Mouse (Mus musculus): ENCODE data around the gene 4833423E24Rik. TPM values are rescaled to one million over a fixed set of nuclear protein-coding genes. Genes with fewer than 3 reads are reported as not detected.
A peak's percentile ranks its signal among the peaks of the same experiment; 100 is the strongest.

The 4833423E24Rik gene
- not detected in 2 replicates for polyA plus RNA-seq (2012; rRNA removed)

DNA sequence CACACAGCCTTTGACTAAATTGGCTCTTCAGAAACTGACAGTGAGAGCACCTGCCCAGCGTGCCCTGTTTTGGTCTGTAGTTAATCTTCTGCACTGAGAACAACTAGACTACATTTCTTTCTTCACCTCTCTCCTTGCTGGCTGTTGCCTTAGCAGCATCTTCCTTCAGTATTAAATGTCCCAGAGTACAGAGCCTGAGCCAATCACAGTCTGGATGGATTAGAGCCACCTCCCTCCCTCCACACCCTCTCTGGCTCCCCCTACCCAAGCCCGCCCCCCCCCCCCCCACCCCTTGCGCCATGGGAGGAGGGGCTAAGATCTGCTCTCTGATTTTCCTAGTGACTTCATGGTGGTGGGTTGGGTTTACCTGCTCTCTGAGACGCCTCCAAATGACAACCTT lies at the start of gene 4833423E24Rik:
4833423E24Rik (minus strand) TSS at position 146 of the 400 bp plus-strand sequence.
- WGBS, result 42% methylated on average over 3 of the region's 4 CpGs
- no peak for DNase-seq (ENCODE audit: low read depth, low spot score)

GRCm38 (mm10) chr2:85561187-85561586 lies 42.4 kb upstream of the 4833423E24Rik start:
- WGBS, result 22% methylated on average over 4 of the region's 4 CpGs
- peak; percentile 27 for DNase-seq (ENCODE audit: low read depth, low spot score)

DNA sequence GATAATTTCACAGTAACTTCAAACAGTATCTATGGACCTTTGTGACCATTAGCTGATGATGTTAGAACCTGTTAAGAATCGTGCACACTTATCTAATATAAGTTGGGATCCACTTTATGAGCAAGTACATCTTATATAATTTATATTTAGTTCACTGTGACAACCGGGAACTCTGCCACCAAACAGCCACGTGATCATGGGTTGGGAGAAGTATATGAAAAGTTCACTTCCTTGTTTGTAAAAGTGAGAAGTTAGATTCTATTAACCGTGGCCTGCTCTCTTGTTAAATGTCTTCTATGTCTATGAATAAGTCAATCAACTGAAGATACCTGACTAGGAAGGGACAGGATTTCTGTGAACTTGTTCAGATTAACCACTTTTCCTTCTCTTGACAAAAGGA lies 41.4 kb upstream of the 4833423E24Rik start:
- 7% methylated on average over 4 of the region's 4 CpGs for WGBS
- peak; percentile 54 for DNase-seq (ENCODE audit: low read depth, low spot score)

GRCm38 (mm10) chr2:85554806-85555205 lies 36.0 kb upstream of the 4833423E24Rik start:
- DNase-seq (ENCODE audit: low read depth, low spot score), result no peak
- WGBS, result 51% methylated on average over 1 of the region's 1 CpGs

- WGBS, result 22% methylated on average over 1 of the region's 1 CpGs
- peak; percentile 70 for DNase-seq (ENCODE audit: low read depth, low spot score)
Measured at GRCm38 (mm10) chr2:85533934-85534333, 15.1 kb upstream of the 4833423E24Rik start.

GRCm38 (mm10) chr2:85532082-85532778 lies 13.4 kb upstream of the 4833423E24Rik start:
- WGBS, result 19% methylated on average over 2 of the region's 2 CpGs
- DNase-seq (ENCODE audit: low read depth, low spot score), result peak; percentile 19

DNA sequence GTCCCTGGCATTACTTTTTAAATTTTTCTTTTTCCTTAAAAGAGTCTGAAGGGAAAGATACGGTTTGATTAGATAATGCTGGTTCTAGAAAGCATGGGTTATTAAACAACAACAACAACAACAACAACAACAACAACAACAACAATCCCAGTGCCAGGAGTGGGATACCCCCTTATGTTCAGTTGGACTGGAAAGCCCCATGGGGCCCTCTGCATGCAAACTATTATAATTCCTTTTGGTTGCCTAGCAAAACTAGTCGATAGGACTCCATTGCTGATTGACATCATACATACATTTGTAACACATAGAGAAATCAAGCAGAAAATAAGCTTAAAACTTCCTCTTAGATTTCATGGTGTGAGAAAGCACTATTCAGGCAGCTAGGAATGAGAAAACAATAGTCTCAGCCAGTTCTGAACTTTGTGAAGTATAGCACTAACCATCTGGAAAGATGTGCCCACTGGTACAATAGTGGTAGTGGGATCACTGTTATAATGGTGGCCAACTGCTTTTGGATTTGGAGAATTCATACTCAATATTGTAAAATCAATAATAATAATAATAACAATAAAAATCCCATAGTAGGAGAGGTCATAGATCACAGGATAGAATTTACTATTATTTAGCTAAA lies 4.2 kb upstream of the 4833423E24Rik start:
- WGBS, result 97% methylated on average over 2 of the region's 2 CpGs
- no peak for DNase-seq (ENCODE audit: low read depth, low spot score)

DNA sequence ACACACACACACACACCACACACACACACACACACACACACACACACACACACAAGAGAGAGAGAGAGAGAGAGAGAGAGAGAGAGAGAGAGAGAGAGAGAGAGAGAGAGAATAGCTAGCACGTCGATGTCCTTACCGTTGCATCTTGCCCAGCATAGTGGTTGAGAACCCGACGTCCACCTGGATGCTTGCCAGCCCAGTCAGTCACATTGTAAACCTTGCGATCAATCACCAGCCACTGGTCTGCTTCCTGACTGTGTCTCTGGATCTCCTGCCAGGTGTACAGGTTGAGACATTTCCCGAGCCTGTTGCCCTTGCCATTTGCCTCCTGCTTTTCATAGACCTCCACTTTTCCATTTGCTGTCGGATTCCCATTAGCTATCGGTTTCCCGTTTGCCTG lies 532 bp downstream of the 4833423E24Rik start:
- WGBS, result 62% methylated on average over 10 of the region's 10 CpGs
- DNase-seq (ENCODE audit: low read depth, low spot score), result no peak

DNA sequence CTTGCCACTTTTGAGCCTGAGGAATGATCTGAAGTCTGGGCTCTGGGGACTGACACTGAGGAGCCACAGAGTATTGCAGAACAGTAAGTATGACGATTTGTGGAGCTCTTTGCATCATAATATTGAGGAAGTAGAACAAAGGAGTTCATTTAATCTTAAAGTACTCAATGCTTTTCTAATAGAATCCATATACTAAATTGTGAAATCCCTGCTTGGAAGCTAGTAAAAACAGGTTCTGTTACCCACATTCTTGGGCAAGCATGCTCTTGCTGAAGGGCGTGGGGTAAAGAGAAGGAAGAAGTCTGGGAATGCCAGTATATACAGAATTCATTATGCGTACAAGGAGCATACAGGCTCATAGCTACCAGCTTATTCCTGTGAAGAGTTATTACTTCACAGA lies 8.4 kb downstream of the 4833423E24Rik start:
- 59% methylated on average over 3 of the region's 3 CpGs for WGBS
- no peak for DNase-seq (ENCODE audit: low read depth, low spot score)

DNA sequence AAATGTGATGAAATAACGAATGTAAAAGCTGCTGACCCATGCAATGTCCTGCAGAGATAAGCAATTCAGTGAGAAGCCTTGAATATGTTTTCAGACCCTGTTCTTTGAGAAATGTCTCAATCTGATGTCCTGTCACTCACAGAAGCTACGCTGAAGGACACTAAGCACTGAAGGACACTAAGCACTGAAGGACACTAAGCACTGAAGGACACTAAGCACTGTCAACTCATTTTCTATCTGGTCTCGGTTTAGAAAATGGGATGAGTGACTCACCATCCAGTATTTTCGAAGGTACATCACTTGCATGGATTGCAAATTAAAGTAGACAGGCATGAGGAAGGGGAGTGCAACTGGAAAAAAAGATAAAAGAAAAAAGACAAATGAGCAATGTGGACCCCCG lies 28.4 kb downstream of the 4833423E24Rik start:
- no peak for DNase-seq (ENCODE audit: low read depth, low spot score)
- WGBS, result 79% methylated on average over 5 of the region's 5 CpGs

DNA sequence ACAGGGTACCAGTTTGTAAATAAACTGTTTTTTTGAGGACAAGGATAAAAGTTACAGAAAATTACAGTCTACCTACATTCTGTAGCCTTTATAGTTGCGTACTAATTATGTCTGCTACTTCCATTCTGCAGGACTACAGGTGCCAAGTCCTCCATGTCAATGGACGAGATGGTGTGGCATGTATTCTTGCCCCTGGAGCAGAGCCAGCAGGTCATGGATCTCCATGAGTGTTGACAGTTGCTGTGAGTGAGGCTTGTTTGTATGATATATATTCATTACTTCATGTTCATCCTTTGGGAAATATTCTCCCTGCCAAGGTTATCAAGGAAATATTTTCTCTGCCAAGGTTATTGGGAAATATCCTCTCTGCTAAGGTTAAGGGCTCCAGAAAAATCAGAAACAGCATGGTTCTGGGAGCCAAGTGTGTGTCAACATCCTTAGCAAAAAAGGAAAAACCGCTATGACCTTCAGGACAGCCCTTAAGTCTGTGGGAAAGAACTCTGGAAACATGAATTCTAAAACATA lies 52.0 kb downstream of the 4833423E24Rik start:
- no peak for DNase-seq (ENCODE audit: low read depth, low spot score)
- WGBS, result 72% methylated on average over 3 of the region's 3 CpGs

DNA sequence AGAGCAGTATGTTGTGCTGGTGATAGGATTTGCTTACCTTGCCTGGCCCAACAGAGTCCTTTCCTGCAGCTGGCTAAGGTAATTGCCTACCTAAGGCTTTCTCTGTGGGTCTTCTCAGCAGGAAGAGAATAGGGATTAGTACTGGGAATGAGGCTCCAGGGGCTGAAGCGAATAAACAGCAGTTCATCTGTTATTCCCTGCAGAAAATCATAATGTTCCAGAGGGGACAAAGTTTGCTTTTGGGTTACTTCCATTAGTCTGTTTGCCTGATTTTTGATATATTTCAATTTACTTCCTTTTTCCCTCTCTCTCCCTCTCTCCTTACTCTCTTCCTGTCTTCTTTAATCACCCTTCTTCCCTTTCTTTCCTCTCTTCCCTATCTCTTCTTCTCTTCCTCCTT lies 75.3 kb downstream of the 4833423E24Rik start, which contains the start of gene Olfr995:
Olfr995 (minus strand) TSS at position 101 of the 400 bp plus-strand sequence.
- 53% methylated on average over 1 of the region's 1 CpGs for WGBS
- no peak for DNase-seq (ENCODE audit: low read depth, low spot score)

DNA sequence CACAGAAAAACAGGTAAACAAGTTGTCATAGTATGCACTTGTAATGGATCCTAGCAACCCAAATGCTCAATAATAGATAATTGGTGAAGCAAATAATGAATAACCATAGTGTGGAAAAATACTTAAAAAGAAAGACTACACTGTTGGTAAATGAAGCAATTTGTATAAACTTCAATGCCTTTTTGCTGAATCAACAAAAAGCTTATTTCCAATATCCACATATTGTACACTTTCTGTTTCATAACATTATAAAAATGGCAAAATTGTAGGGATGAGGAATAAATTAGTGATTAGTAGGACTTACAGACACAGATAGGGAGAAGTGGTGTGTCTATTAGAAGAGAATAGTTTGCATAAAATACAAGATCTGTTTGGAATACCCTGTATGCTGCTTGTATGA lies 76.3 kb downstream of the 4833423E24Rik start:
- DNase-seq (ENCODE audit: low read depth, low spot score), result no peak

DNA sequence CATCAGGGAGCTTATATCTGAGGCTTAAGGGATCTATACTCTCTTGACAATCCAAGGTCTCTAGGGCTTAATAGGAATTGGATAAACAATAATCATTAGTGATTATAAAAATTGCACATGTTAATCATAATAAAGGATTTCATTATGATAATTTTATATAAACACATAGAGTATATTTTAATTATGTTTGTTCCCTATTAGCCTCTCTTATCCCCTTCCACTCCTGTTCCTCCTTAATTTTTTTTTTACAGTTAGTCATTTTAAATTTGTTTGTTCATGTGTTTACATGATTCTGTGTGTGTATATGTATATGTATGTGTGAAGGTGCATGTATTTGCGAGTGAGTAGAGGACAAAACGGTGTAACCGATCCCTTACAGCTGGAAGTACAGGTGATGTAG lies 82.5 kb downstream of the 4833423E24Rik start, which contains the start of gene Olfr994:
Olfr994 (minus strand) TSS at position 101 of the 400 bp plus-strand sequence.
- 76% methylated on average over 3 of the region's 3 CpGs for WGBS
- no peak for DNase-seq (ENCODE audit: low read depth, low spot score)

Other genes with a start within 250 kb of the 4833423E24Rik start
- not detected in 2 replicates for gene Olfr987, start 179.7 kb downstream of the 4833423E24Rik start, polyA plus RNA-seq (2012; rRNA removed)
- not detected in 2 replicates for gene Olfr988, start 155.8 kb downstream of the 4833423E24Rik start, polyA plus RNA-seq (2012; rRNA removed)
- gene Olfr992, start 109.6 kb downstream of the 4833423E24Rik start, polyA plus RNA-seq (2012; rRNA removed), result not detected in 2 replicates
- gene Olfr993, start 104.1 kb downstream of the 4833423E24Rik start, polyA plus RNA-seq (2012; rRNA removed), result not detected in 2 replicates
- not detected in 2 replicates for gene Olfr994, start 82.6 kb downstream of the 4833423E24Rik start, polyA plus RNA-seq (2012; rRNA removed)
- gene Olfr995, start 75.4 kb downstream of the 4833423E24Rik start, polyA plus RNA-seq (2012; rRNA removed), result not detected in 2 replicates
- gene Olfr996, start 60.2 kb upstream of the 4833423E24Rik start, polyA plus RNA-seq (2012; rRNA removed), result not detected in 2 replicates
- not detected in 2 replicates for gene Olfr998, start 69.9 kb upstream of the 4833423E24Rik start, polyA plus RNA-seq (2012; rRNA removed)
- gene Olfr1000, start 92.9 kb upstream of the 4833423E24Rik start, polyA plus RNA-seq (2012; rRNA removed), result not detected in 2 replicates
- gene Olfr1002, start 131.7 kb upstream of the 4833423E24Rik start, polyA plus RNA-seq (2012; rRNA removed), result not detected in 2 replicates
- gene Olfr154, start 145.4 kb upstream of the 4833423E24Rik start, polyA plus RNA-seq (2012; rRNA removed), result not detected in 2 replicates
- not detected in 2 replicates for gene Olfr1006, start 159.7 kb upstream of the 4833423E24Rik start, polyA plus RNA-seq (2012; rRNA removed)
- gene Olfr1008, start 170.4 kb upstream of the 4833423E24Rik start, polyA plus RNA-seq (2012; rRNA removed), result not detected in 2 replicates
- gene Olfr1009, start 196.4 kb upstream of the 4833423E24Rik start, polyA plus RNA-seq (2012; rRNA removed), result not detected in 2 replicates
- gene Olfr1012, start 243.7 kb upstream of the 4833423E24Rik start, polyA plus RNA-seq (2012; rRNA removed), result not detected in 2 replicates
- gene Olfr1013, start 248.1 kb upstream of the 4833423E24Rik start, polyA plus RNA-seq (2012; rRNA removed), result not detected in 2 replicates

All from large intestine, adult 2 months (tissue).